Mouse (Mus musculus): ENCODE results near the gene Gm20390. TPM values are rescaled to one million over a fixed set of nuclear protein-coding genes. Genes with fewer than 3 reads are reported as not detected.

The Gm20390 gene
- polyA plus RNA-seq, 1 experiment from 2014 or later, result 434 TPM

DNA sequence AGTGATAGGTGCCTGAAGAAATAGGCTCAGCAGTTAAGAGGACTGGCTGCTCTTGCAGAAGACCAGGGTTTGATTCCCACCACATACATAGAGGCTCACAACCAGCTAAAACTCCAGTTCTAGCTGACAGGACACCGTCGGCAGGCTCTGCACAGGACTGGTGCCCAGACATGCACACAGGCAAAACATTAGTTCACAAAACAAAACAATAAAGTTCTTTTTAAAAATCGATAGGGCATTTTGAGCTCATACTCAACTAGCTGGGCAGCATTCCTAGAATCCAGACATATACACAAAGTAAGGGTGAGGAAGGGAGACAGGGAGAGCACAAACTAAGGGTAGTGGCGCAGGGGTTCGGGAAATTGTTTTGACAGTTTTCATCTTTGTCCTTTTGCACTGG is 26.4 kb upstream of the Gm20390 start:
- Histone ChIP-seq H3K27ac (ENCODE audit: low read depth, low read length) (0 out of 2 replicates have a peak overlapping the region, but pooled peaks have one; percentile 78), H3K27me3 (replicated peaks; ENCODE audit: control insufficient read depth, insufficient read depth, low read length) (no peaks in the 10 kb centered on the region), H3K4me2 (ENCODE audit: low read length) (peak overlapping the region; percentile 85), H3K9me3 (replicated peaks; ENCODE audit: control insufficient read depth, low read length) (no peaks in the 10 kb centered on the region), H3K4me3 (ENCODE audit: low read depth, low read length) (peak overlapping the region; percentile 92; the same call in 1 of the 2 replicates), H3K9ac (ENCODE audit: low read length) (0 out of 2 replicates have a peak overlapping the region, but pooled peaks have one; percentile 62), H3K36me3 (ENCODE audit: control insufficient read depth, insufficient read depth, low read length) (no peaks in the 10 kb centered on the region), H3K4me1 (ENCODE audit: control insufficient read depth, insufficient read depth, low read length) (peaks cover 17% of the 10 kb centered on the region)
- ATAC-seq (no peak), DNase-seq (ENCODE audit: low spot score) (no peak)
- WGBS, result 73% methylated on average over 5 of the region's 5 CpGs

DNA sequence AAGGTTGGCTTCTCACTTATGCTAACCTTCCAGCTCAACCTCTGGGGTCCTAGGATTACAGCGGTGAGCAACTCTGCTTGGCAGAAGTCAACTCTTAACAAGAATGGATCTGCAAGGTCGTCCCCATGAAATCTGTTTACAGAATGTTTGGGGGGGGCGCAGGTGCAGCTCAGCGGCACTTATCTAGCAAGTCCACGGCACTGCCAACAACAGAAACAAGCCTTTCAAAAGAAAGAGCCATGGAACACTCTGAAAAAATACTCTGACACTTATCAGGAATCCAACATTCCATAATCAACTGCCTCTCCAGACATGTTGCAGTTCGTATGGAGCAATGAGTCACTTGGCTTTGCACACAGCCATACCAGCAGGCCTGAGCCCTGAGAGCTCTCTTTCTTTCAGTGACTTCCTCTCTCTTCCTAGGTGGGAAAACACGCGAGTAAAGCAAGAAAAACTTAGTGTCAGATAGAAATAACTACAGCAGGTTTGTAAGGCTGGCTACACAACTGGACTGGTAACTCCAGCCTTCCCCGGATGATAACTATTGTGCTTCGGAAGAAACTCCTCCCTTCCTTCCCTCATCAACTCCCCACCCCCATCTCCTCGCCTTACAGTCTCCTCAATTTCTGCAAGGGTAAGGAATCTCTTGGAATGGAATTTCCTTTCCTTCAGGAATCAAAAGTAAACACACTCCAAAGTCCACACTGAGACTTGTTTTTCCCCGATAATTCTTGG is 20.4 kb upstream of the Gm20390 start:
- no peak overlapping the region for H3K27ac ChIP-seq (ENCODE audit: low read depth, low read length)
- WGBS, result 68% methylated on average over 12 of the region's 12 CpGs

DNA sequence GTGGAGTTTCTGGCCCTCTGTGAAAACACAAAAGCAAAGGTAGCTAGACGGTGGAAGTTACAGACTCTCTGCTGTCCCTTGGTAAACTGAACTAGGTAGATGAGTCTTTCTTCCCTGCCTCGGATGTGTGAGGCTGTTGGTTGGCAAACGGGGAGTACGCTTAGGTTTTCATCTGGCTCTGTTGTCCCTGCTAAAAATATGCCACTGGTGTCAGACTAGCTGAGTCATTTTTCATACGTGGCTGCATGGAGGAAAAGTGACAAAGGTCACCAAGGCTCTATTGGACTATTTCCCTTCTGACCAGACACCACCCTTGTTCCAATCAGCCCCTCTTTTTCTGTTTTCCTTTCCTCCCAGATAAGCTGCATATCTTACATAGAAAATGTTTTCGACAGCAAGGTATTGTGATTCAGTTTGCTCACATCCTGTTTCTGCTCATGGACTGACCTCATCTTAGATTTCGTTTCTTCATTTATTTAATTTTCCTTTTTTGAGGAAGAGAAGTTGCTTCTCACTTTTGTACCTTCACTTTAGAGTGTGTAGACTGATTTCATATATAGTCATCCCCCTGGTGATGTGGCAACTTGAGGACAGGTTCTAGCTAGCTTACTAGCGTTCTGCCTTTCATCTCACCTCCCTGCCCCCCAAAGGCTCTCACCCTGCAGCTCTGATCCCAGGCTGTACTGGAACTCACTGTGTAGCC is 19.7 kb upstream of the Gm20390 start:
- DNase-seq (ENCODE audit: low spot score) (no peak), ATAC-seq (no peak)
- H3K4me1 ChIP-seq (ENCODE audit: control insufficient read depth, insufficient read depth, low read length), result no peaks in the 10 kb centered on the region
- no peaks in the 10 kb centered on the region for H3K27me3 ChIP-seq (replicated peaks; ENCODE audit: control insufficient read depth, insufficient read depth, low read length)
- no peaks in the 10 kb centered on the region for H3K9me3 ChIP-seq (replicated peaks; ENCODE audit: control insufficient read depth, low read length)
- no peak overlapping the region for H3K4me3 ChIP-seq (ENCODE audit: low read depth, low read length)
- no peaks in the 10 kb centered on the region for H3K36me3 ChIP-seq (ENCODE audit: control insufficient read depth, insufficient read depth, low read length)
- H3K27ac ChIP-seq (ENCODE audit: low read depth, low read length), result no peak overlapping the region
- WGBS, result 79% methylated on average over 8 of the region's 8 CpGs
- H3K4me2 ChIP-seq (ENCODE audit: low read length), result no peak overlapping the region
- H3K9ac ChIP-seq (ENCODE audit: low read length), result no peak overlapping the region

More for the DNA sequence above, 20.4 kb upstream of the Gm20390 start:
- no peaks in the 10 kb centered on the region for H3K27me3 ChIP-seq (replicated peaks; ENCODE audit: control insufficient read depth, insufficient read depth, low read length)
- no peaks in the 10 kb centered on the region for H3K4me1 ChIP-seq (ENCODE audit: control insufficient read depth, insufficient read depth, low read length)
- H3K36me3 ChIP-seq (ENCODE audit: control insufficient read depth, insufficient read depth, low read length), result no peaks in the 10 kb centered on the region
- no peak overlapping the region for H3K9ac ChIP-seq (ENCODE audit: low read length)
- ATAC-seq (no peak), DNase-seq (ENCODE audit: low spot score) (no peak)
- H3K9me3 ChIP-seq (replicated peaks; ENCODE audit: control insufficient read depth, low read length), result no peaks in the 10 kb centered on the region
- H3K4me3 ChIP-seq (ENCODE audit: low read depth, low read length), result no peak overlapping the region
- no peak overlapping the region for H3K4me2 ChIP-seq (ENCODE audit: low read length)

- WGBS, result 85% methylated on average over 4 of the region's 4 CpGs
- Histone ChIP-seq H3K4me1 (ENCODE audit: control insufficient read depth, insufficient read depth, low read length) (no peaks in the 10 kb centered on the region), H3K4me3 (ENCODE audit: low read depth, low read length) (no peak overlapping the region), H3K9me3 (replicated peaks; ENCODE audit: control insufficient read depth, low read length) (no peaks in the 10 kb centered on the region), H3K4me2 (ENCODE audit: low read length) (no peak overlapping the region), H3K36me3 (ENCODE audit: control insufficient read depth, insufficient read depth, low read length) (no peaks in the 10 kb centered on the region), H3K27ac (ENCODE audit: low read depth, low read length) (no peak overlapping the region), H3K9ac (ENCODE audit: low read length) (no peak overlapping the region), H3K27me3 (replicated peaks; ENCODE audit: control insufficient read depth, insufficient read depth, low read length) (no peaks in the 10 kb centered on the region)
- DNase-seq (ENCODE audit: low spot score), result no peak
- no peak for ATAC-seq
Measured at GRCm38 (mm10) chr11:93987026-93987425, 18.9 kb upstream of the Gm20390 start.

- Histone ChIP-seq H3K36me3 (ENCODE audit: control insufficient read depth, insufficient read depth, low read length) (no peaks in the 10 kb centered on the region), H3K27me3 (replicated peaks; ENCODE audit: control insufficient read depth, insufficient read depth, low read length) (no peaks in the 10 kb centered on the region), H3K9ac (ENCODE audit: low read length) (no peak overlapping the region), H3K9me3 (replicated peaks; ENCODE audit: control insufficient read depth, low read length) (no peaks in the 10 kb centered on the region), H3K4me2 (ENCODE audit: low read length) (no peak overlapping the region), H3K4me1 (ENCODE audit: control insufficient read depth, insufficient read depth, low read length) (no peaks in the 10 kb centered on the region), H3K4me3 (ENCODE audit: low read depth, low read length) (no peak overlapping the region), H3K27ac (ENCODE audit: low read depth, low read length) (no peak overlapping the region)
- DNase-seq (ENCODE audit: low spot score), result no peak
- ATAC-seq, result no peak
Measured at GRCm38 (mm10) chr11:93986298-93986697, 18.2 kb upstream of the Gm20390 start.

DNA sequence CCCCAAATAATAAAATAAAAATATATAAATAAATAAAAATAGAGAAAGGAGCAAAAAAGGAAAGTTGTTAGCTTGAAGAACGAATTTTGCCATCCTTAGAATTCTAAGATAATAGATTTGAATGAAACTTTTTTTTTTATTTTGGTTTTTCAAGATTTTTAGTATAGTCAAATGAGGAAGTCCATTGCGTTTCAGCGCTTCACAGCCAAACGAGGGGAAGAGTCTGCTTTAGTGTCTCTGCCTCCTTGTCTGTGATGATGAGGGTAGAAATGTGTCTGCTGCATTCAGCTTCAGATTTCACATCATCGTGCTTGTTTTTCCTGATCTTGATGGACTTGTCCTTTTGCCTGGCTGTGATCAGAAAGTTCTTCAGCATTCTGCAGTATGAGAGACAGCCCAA is 17.2 kb upstream of the Gm20390 start:
- Histone ChIP-seq H3K9me3 (replicated peaks; ENCODE audit: control insufficient read depth, low read length) (no peaks in the 10 kb centered on the region), H3K4me2 (ENCODE audit: low read length) (no peak overlapping the region), H3K9ac (ENCODE audit: low read length) (no peak overlapping the region), H3K4me3 (ENCODE audit: low read depth, low read length) (no peak overlapping the region), H3K27ac (ENCODE audit: low read depth, low read length) (no peak overlapping the region), H3K4me1 (ENCODE audit: control insufficient read depth, insufficient read depth, low read length) (no peaks in the 10 kb centered on the region), H3K36me3 (ENCODE audit: control insufficient read depth, insufficient read depth, low read length) (no peaks in the 10 kb centered on the region), H3K27me3 (replicated peaks; ENCODE audit: control insufficient read depth, insufficient read depth, low read length) (no peaks in the 10 kb centered on the region)
- WGBS, result 88% methylated on average over 5 of the region's 5 CpGs
- ATAC-seq, result no peak
- DNase-seq (ENCODE audit: low spot score), result no peak

DNA sequence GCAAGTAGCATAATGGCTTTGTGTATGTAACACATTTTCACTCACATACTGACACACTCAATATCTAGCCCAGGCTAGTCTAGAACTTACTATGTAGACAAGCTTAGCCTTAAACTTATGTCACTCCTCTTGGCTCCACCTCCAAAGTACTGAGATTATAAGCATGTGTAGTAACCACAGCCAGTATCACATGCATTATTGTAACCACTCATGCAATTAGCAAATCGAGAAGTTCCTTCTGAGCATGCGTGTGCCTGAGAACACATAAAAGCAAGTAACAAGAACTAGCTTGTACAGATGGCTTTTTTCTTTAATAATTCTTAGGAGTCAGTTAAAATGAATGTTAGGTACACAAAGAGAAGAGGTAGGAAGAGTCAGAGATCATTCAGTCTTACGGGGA is 16.5 kb upstream of the Gm20390 start:
- ATAC-seq (no peak), DNase-seq (ENCODE audit: low spot score) (no peak)
- Histone ChIP-seq H3K4me1 (ENCODE audit: control insufficient read depth, insufficient read depth, low read length) (no peaks in the 10 kb centered on the region), H3K4me3 (ENCODE audit: low read depth, low read length) (no peak overlapping the region), H3K9ac (ENCODE audit: low read length) (no peak overlapping the region), H3K9me3 (replicated peaks; ENCODE audit: control insufficient read depth, low read length) (no peaks in the 10 kb centered on the region), H3K27ac (ENCODE audit: low read depth, low read length) (no peak overlapping the region), H3K4me2 (ENCODE audit: low read length) (no peak overlapping the region), H3K27me3 (replicated peaks; ENCODE audit: control insufficient read depth, insufficient read depth, low read length) (no peaks in the 10 kb centered on the region), H3K36me3 (ENCODE audit: control insufficient read depth, insufficient read depth, low read length) (no peaks in the 10 kb centered on the region)
- 87% methylated on average over 3 of the region's 3 CpGs for WGBS

DNA sequence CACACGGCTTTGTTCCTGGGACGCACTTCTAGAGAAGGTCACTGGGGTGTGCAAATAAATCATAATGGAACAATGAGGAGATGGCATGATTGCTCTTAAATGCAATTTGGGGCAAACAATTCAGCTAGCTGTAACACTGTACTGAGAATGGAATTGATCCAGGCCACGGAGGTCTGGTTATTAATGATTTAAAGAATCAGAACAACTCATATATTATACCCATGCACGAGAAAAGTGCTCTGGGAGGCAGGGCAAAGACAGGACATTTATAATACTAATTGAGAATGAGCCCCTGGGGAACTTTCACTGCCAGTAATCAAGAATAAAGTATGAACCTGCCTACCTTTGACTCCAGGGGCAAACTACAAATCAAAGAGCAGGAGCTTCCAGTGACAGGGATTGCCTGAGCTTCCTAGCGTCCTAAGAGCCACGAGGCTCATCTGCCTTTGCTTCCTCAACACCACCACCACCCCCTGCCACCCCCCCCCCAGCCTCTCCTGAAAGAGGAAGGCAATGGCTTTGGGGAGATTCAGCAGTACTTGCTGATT is 11.5 kb upstream of the Gm20390 start:
- H3K9me3 ChIP-seq (replicated peaks; ENCODE audit: control insufficient read depth, low read length), result no peaks in the 10 kb centered on the region
- 66% methylated on average over 6 of the region's 6 CpGs for WGBS
- DNase-seq (ENCODE audit: low spot score), result no peak

DNA sequence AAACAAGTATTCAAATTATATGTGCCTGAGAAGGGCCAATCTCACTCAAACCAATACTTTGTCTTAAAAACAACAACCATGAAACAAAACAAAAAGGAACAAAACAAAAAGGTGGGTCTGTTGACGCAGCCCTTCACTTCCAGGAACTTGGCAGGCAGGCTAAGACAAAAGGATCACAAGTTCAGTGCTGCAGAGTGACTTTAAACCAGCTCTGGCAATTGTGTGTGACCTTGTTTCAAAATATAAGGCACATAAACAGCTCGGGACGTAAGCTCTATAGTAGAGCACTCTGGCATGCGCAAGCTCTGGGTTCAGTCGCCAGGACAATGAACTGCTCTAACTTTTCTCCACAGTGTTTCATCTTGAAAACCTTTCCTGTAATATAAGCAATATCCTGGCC is 4.9 kb upstream of the Gm20390 start:
- H3K27me3 ChIP-seq (replicated peaks; ENCODE audit: control insufficient read depth, insufficient read depth, low read length), result no peaks in the 10 kb centered on the region
- ATAC-seq (no peak), DNase-seq (ENCODE audit: low spot score) (no peak)
- 0 out of 2 replicates have a peak, but pooled peaks cover 4% of the 10 kb centered on the region for H3K4me1 ChIP-seq (ENCODE audit: control insufficient read depth, insufficient read depth, low read length)
- H3K36me3 ChIP-seq (ENCODE audit: control insufficient read depth, insufficient read depth, low read length), result no peaks in the 10 kb centered on the region
- WGBS, result 89% methylated on average over 5 of the region's 5 CpGs
- no peak overlapping the region for H3K4me3 ChIP-seq (ENCODE audit: low read depth, low read length)
- H3K27ac ChIP-seq (ENCODE audit: low read depth, low read length), result no peak overlapping the region
- no peaks in the 10 kb centered on the region for H3K9me3 ChIP-seq (replicated peaks; ENCODE audit: control insufficient read depth, low read length)
- H3K9ac ChIP-seq (ENCODE audit: low read length), result no peak overlapping the region
- H3K4me2 ChIP-seq (ENCODE audit: low read length), result no peak overlapping the region

More for the DNA sequence above, 11.5 kb upstream of the Gm20390 start:
- Histone ChIP-seq H3K9ac (ENCODE audit: low read length) (no peak overlapping the region), H3K4me2 (ENCODE audit: low read length) (no peak overlapping the region), H3K4me3 (ENCODE audit: low read depth, low read length) (no peak overlapping the region), H3K27ac (ENCODE audit: low read depth, low read length) (no peak overlapping the region), H3K36me3 (ENCODE audit: control insufficient read depth, insufficient read depth, low read length) (no peaks in the 10 kb centered on the region), H3K27me3 (replicated peaks; ENCODE audit: control insufficient read depth, insufficient read depth, low read length) (no peaks in the 10 kb centered on the region), H3K4me1 (ENCODE audit: control insufficient read depth, insufficient read depth, low read length) (no peaks in the 10 kb centered on the region)
- no peak for ATAC-seq

Measured in forebrain, embryonic 14.5 days (tissue).